In the genomic region with DNA sequence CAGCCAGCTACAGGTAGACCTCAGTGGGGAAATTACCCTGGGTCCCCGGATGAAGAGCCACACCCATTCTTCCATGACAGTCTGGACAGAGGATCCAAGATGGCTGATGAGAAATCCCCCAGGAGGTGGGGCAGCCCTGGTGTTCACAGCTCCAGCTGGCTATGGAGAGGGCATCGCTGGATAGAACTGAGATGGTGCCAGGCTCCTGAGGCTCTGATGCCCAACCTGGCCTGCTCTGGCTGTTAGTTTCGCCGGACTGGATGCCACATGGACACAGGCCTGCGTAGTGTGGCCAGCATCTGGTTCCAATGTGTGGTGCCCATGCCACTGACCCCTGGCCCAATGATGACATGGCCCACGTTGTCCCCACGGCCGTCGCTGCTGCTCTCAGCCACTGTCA, we compare ENCODE assay signal across 24 mouse cellular contexts. TPM values are rescaled to one million over a fixed set of nuclear protein-coding genes. Genes with fewer than 3 reads are reported as not detected.
"Had no signal": no experiment of that assay in that cellular context is flagged by ENCODE, and none has a peak within 500 bp of the region (broad histone marks: within the 10 kb centered on the region; RNA-seq: fewer than 3 reads in every experiment).

No protein-coding gene starts in this region.

- H3K36me3 ChIP-seq: limb, embryonic 10.5 days; liver, embryonic 15.5 days; midbrain, embryonic 12.5 days; neural tube, embryonic 15.5 days had no signal

- H3K4me3 ChIP-seq: layer of hippocampus, adult 2 months; limb, embryonic 10.5 days; liver, embryonic 15.5 days; midbrain, embryonic 12.5 days; neural tube, embryonic 15.5 days had no signal

- H3K4me1 ChIP-seq: liver, embryonic 15.5 days had no signal

- H3K27me3 ChIP-seq: midbrain, embryonic 12.5 days; neural tube, embryonic 15.5 days had no signal

- H3K4me2 ChIP-seq: liver, embryonic 11.5 days; liver, embryonic 15.5 days; midbrain, embryonic 12.5 days; neural tube, embryonic 15.5 days had no signal

- H3K9me3 ChIP-seq: limb, embryonic 10.5 days; liver, embryonic 15.5 days; midbrain, embryonic 12.5 days; neural tube, embryonic 15.5 days had no signal

- H3K27ac ChIP-seq: kidney, postnatal 0 days; layer of hippocampus, adult 2 months; limb, embryonic 10.5 days; liver, embryonic 15.5 days; midbrain, embryonic 12.5 days; neural tube, embryonic 15.5 days had no signal

- DNase-seq: kidney, adult 8-10 months; kidney, postnatal 4 days; lung, adult 2 months; lung, postnatal 36 days; right cerebral cortex, adult 18-20 months; right cerebral cortex, postnatal 25 days; spleen, adult 18-20 months; thymus, adult 2 months; thymus, postnatal 25 days had no signal

- ATAC-seq: intestine, postnatal 0 days; lung, postnatal 0 days had no signal

- H3K9ac ChIP-seq: liver, embryonic 15.5 days; midbrain, embryonic 12.5 days; neural tube, embryonic 15.5 days had no signal

RNA-seq across cellular contexts. Expression of gene Rhod, which starts 8.2 kb away (rescaled TPM):
- total RNA-seq: megakaryocyte progenitor cell, adult 5-6 weeks had no signal

RNA-seq across cellular contexts. Expression of gene Syt12, which starts 29.8 kb away (rescaled TPM):
- total RNA-seq: megakaryocyte progenitor cell, adult 5-6 weeks had no signal

RNA-seq across cellular contexts. Expression of gene 2010003K11Rik, which starts 50.9 kb away (rescaled TPM):
- total RNA-seq: layer of hippocampus, adult 2 months; layer of hippocampus, postnatal 10 days; megakaryocyte progenitor cell, adult 5-6 weeks; midbrain, postnatal 0 days had no signal
- polyA plus RNA-seq: limb, embryonic 10.5 days; limb, embryonic 14.5 days; midbrain, embryonic 12.5 days; midbrain, postnatal 0 days; neural tube, embryonic 11.5 days; stomach, embryonic 14.5 days had no signal
